Mouse (Mus musculus) bone marrow macrophage, adult 2 months (primary cell): ENCODE data around the gene 4930579F01Rik.

ENCODE experiments used
- CTCF ChIP-seq: IDR thresholded peaks from 2 replicates; pipeline ENCODE4 v1.5.1; 2012; ENCODE audit warnings: low read depth, mild to moderate bottlenecking, low read length, moderate library complexity
- POLR2A ChIP-seq: IDR thresholded peaks from 2 replicates; pipeline ENCODE4 v1.6.1; 2012; ENCODE audit warnings: mild to moderate bottlenecking, low read depth, low read length, borderline replicate concordance

GRCm38 (mm10) chr3:138236546-138237163 is 43.0 kb upstream of the 4930579F01Rik start:
- TF ChIP-seq POLR2A (no peak), CTCF (no peak)
